Mouse (Mus musculus): ENCODE measurements at regions not wholly inside any gene's neighbourhood (a gene's known extent, or its start where the extent isn't known, plus 50 kb on each side); places are given as distances from the start of the nearest gene placed in this dataset.

- DNase-seq (ENCODE audit: low read depth, low spot score) = no peak
These were observed 79.6 kb upstream of the Ptprk start for GRCm38 (mm10) chr10:27995035-27995399.

- peak; percentile 66 for DNase-seq (ENCODE audit: low read depth, low spot score)
These were observed 63.9 kb upstream of the Ptprk start for GRCm38 (mm10) chr10:28010756-28011155.

GRCm38 (mm10) chr10:28012135-28012534 is 62.5 kb upstream of the Ptprk start:
- peak; percentile 81 for DNase-seq (ENCODE audit: low read depth, low spot score)

DNA sequence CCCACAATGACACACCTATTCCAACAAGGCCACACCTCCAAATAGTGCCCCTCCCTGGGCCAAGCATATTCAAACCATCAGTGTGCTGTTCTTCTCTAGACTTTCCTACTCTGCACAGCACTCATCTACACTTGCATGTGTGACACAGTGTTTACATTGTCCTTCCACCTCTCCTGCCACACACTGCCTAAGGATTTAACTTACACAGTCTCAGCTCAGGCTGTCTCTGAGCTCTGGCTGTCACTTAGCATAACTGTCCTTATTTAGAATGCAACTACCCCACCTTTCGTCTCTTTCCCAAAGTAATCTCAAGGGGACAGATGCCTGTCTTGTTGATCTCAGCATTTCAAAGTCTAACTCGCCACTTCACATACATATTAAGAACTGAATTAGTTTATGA is 61.2 kb upstream of the Ptprk start:
- DNase-seq (ENCODE audit: low read depth, low spot score) = peak; percentile 81

DNA sequence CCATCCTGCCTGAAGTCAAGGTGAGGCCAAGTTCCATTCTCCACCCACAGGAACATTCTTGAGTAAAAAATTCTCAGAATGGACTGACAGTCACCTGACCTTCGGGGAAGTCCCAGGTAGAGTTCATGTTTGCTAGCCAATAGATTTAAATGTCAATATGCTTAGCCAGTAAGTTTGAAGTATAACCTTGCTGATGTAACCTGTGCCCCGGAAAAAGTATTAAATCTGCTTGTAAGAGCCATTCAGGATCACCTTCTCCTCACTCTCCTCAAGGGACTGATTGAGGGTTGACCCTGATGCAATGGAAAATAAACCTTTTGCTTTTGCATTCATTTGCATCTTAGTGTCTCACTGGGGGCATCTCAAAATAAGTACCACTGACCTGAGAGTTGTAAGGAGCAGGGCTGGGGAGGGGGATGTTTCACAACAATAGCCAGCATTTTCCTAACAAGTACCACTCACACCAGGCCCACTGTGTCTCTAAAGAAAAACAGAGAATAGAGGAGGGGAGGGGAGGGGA is 60.3 kb upstream of the Ptprk start:
- DNase-seq (ENCODE audit: low read depth, low spot score) = peak; percentile 98
